Mouse (Mus musculus) bone marrow, adult 2 months (tissue): Measurements from ENCODE around the gene Kcnj11.

Experiments used
- CTCF ChIP-seq: fragments of 200-500 bp; IDR thresholded peaks from 2 replicates; pipeline ENCODE4 v1.5.1; 2011; ENCODE audit warnings: low read length, control low read depth; ENCODE audit not compliant: control insufficient read depth, insufficient read depth
- POLR2A ChIP-seq: fragments of 200-500 bp; IDR thresholded peaks from 2 replicates; pipeline ENCODE4 v1.6.1; 2011; ENCODE audit warnings: low read depth, mild to moderate bottlenecking, control low read depth, low read length, borderline replicate concordance; ENCODE audit not compliant: control insufficient read depth

DNA sequence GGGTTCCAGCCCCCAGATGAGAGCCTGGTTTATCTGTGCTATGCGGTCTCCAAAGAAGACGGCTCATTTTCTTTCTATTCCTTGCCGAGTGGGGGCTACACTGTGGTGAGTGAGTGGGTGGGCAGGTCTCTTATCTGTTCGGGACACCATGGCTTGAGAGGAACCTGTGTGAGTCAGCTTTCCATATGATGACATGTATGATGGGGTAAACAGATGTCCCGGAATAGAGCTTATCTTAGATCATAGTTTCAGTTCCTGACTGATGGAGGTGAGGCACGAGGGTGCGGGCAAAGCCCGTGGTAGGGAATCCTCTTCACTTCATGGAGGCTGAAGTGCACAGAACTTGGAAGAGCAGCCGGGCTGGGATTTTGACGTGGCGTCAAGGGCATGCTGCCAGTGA, 54.7 kb downstream of the Kcnj11 start:
- TF ChIP-seq POLR2A (no peak), CTCF (no peak)
